Mouse (Mus musculus) effector memory CD4-positive, alpha-beta T cell, adult 7 months (primary cell): ENCODE data around the gene Paqr8. TPM values are rescaled to one million over a fixed set of nuclear protein-coding genes. Genes with fewer than 3 reads are reported as not detected.

ENCODE experiments used
- polyA plus RNA-seq: library from polyadenylated mRNA; unstranded; fragments of 100-300 nt; shearing (Covaris generic); gene quantifications from one replicate; pipeline ENCODE4 v1.2.1, GENCODE M21; 2017

Gene Paqr8
- polyA plus RNA-seq = 1.5 TPM

GRCm38 (mm10) chr1:20890404-20890921, at the start of gene Paqr8:
Gene Paqr8 (plus strand): TSS chr1:20890606.

GRCm38 (mm10) chr1:20951300-20951763, 60.9 kb downstream of the Paqr8 start, which contains the start of gene Efhc1:
Gene Efhc1 (plus strand): TSS chr1:20951626.

Other genes starting within 250 kb of the Paqr8 start
- gene Il17a, start 159.7 kb upstream of the Paqr8 start, polyA plus RNA-seq = not detected
- gene Il17f, start 100.0 kb upstream of the Paqr8 start, polyA plus RNA-seq = 0.69 TPM
- 42.6 TPM for gene Mcm3, start 70.3 kb upstream of the Paqr8 start, polyA plus RNA-seq
- not detected for gene Efhc1, start 61.0 kb downstream of the Paqr8 start, polyA plus RNA-seq
- 1.4 TPM for gene Tram2, start 188.6 kb downstream of the Paqr8 start, polyA plus RNA-seq